Mouse (Mus musculus) retina, postnatal 1 day (tissue): ENCODE measurements around the gene Ear1.
"Not testable (repeated sequence)": the region's sequence is repeated elsewhere in the genome, so short reads cannot be mapped to it uniquely, and the experiment has no call there.

Experiments used
- DNase-seq: peaks from one replicate; pipeline ENCODE4 v3.0.0-alpha.2; 2012

The Ear1 gene

GRCm38 (mm10) chr14:43875417-43875816 lies at the start of gene Ear1:
Ear1 (minus strand) TSS chr14:43875517.
- not testable (repeated sequence) for DNase-seq

GRCm38 (mm10) chr14:43924688-43925403 lies 49.5 kb upstream of the Ear1 start, which contains the start of gene Gm8113:
Gm8113 (plus strand) TSS chr14:43925390.
- peak; percentile 91 for DNase-seq

GRCm38 (mm10) chr14:43923459-43923858 lies 48.1 kb upstream of the Ear1 start, which contains the start of gene Ear10:
Ear10 (minus strand) TSS chr14:43923559.
- not testable (repeated sequence) for DNase-seq

GRCm38 (mm10) chr14:43918214-43918613 lies 42.9 kb upstream of the Ear1 start:
- not testable (repeated sequence) for DNase-seq

- not testable (repeated sequence) for DNase-seq
Observed at GRCm38 (mm10) chr14:43898577-43898976, 23.3 kb upstream of the Ear1 start.

GRCm38 (mm10) chr14:43895357-43895756 lies 20.0 kb upstream of the Ear1 start:
- not testable (repeated sequence) for DNase-seq

GRCm38 (mm10) chr14:43891288-43891687 lies 16.0 kb upstream of the Ear1 start:
- not testable (repeated sequence) for DNase-seq

GRCm38 (mm10) chr14:43886235-43886634 lies 10.9 kb upstream of the Ear1 start:
- not testable (repeated sequence) for DNase-seq

- DNase-seq = not testable (repeated sequence)
Observed at GRCm38 (mm10) chr14:43879966-43880545, 4.7 kb upstream of the Ear1 start.

GRCm38 (mm10) chr14:43877789-43878188 lies 2.5 kb upstream of the Ear1 start:
- DNase-seq = not testable (repeated sequence)

GRCm38 (mm10) chr14:43874862-43875261 lies 455 bp downstream of the Ear1 start:
- not testable (repeated sequence) for DNase-seq

- peak; percentile 27 for DNase-seq
Observed at GRCm38 (mm10) chr14:43860522-43860921, 14.8 kb downstream of the Ear1 start.

GRCm38 (mm10) chr14:43859465-43859864 lies 15.9 kb downstream of the Ear1 start:
- DNase-seq = not testable (repeated sequence)

- DNase-seq = not testable (repeated sequence)
Observed at GRCm38 (mm10) chr14:43843949-43844573, 31.3 kb downstream of the Ear1 start.

- DNase-seq = not testable (repeated sequence)
Observed at GRCm38 (mm10) chr14:43840976-43841375, 34.3 kb downstream of the Ear1 start.

- DNase-seq = not testable (repeated sequence)
Observed at GRCm38 (mm10) chr14:43835366-43835765, 40.0 kb downstream of the Ear1 start.

- not testable (repeated sequence) for DNase-seq
Observed at GRCm38 (mm10) chr14:43830385-43830784, 44.9 kb downstream of the Ear1 start.

GRCm38 (mm10) chr14:43824176-43824575 lies 51.1 kb downstream of the Ear1 start:
- DNase-seq = not testable (repeated sequence)

- not testable (repeated sequence) for DNase-seq
Observed at GRCm38 (mm10) chr14:43821869-43822268, 53.4 kb downstream of the Ear1 start.

- peak; percentile 52 for DNase-seq
Observed at GRCm38 (mm10) chr14:43812458-43812857, 62.9 kb downstream of the Ear1 start.

- not testable (repeated sequence) for DNase-seq
Observed at GRCm38 (mm10) chr14:43808142-43808541, 67.2 kb downstream of the Ear1 start.

GRCm38 (mm10) chr14:43804435-43804834 lies 70.9 kb downstream of the Ear1 start:
- DNase-seq = not testable (repeated sequence)

- peak; percentile 18 for DNase-seq
Observed at GRCm38 (mm10) chr14:43796905-43797470, 78.3 kb downstream of the Ear1 start.
